Mouse (Mus musculus) forebrain, embryonic 11.5 days (tissue): Measurements from ENCODE around the gene Fam49a. TPM values are rescaled to one million over a fixed set of nuclear protein-coding genes. Genes with fewer than 3 reads are reported as not detected.

Experiments used
- ATAC-seq: fragments of 200-750 bp; cut with Nextera tagmentation; replicated peaks from 2 replicates; pipeline ENCODE4 v1.8.0; 2017; ENCODE audit warnings: moderate TSS enrichment; ENCODE audit not compliant: low FRiP score
- DNase-seq: peaks from one replicate; pipeline ENCODE4 v3.0.0-alpha.2; 2017; ENCODE audit warnings: low spot score
- H3K27ac ChIP-seq: fragments of 300-500 bp; sonication (generic); 2 replicates; pipeline ENCODE4 v1.5.1; 2014; ENCODE audit warnings: low read depth, low read length
- H3K27me3 ChIP-seq: fragments of 300-500 bp; sonication (generic); 2 replicates; pipeline ENCODE4 v1.6.1; 2014; ENCODE audit warnings: mild to moderate bottlenecking, low read length, mixed read lengths; ENCODE audit not compliant: control insufficient read depth, insufficient read depth
- H3K36me3 ChIP-seq: fragments of 300-500 bp; sonication (generic); 2 replicates; pipeline ENCODE4 v1.6.1; 2014; ENCODE audit warnings: mild to moderate bottlenecking, low read length, moderate library complexity, mixed read lengths; ENCODE audit not compliant: control insufficient read depth, insufficient read depth
- H3K4me1 ChIP-seq: fragments of 300-500 bp; sonication (generic); replicated peaks from 2 replicates; pipeline ENCODE4 v1.6.1; 2014; ENCODE audit warnings: low read length, mixed read lengths; ENCODE audit not compliant: control insufficient read depth, insufficient read depth
- H3K4me2 ChIP-seq: fragments of 300-500 bp; sonication (generic); 2 replicates; pipeline ENCODE4 v1.6.1; 2014; ENCODE audit warnings: low read depth, mild to moderate bottlenecking, low read length, moderate library complexity, mixed read lengths; ENCODE audit not compliant: severe bottlenecking
- H3K4me3 ChIP-seq: fragments of 300-500 bp; sonication (generic); 2 replicates; pipeline ENCODE4 v1.5.1; 2014; ENCODE audit warnings: low read depth, low read length
- H3K9ac ChIP-seq: fragments of 300-500 bp; sonication (generic); 2 replicates; pipeline ENCODE4 v1.6.1; 2014; ENCODE audit warnings: low read length
- H3K9me3 ChIP-seq: fragments of 300-500 bp; sonication (generic); 2 replicates; pipeline ENCODE4 v1.6.1; 2016; ENCODE audit warnings: low read length, mixed read lengths; ENCODE audit not compliant: control insufficient read depth
- WGBS: fragments of 180-500 bp; shearing (Covaris S2); extraction: QIAGEN DNeasy Blood & Tissue Kit; methylation state at CpG from one replicate; pipeline ENCODE4 v1.1.7; 2014; 5-methylcytosine and 5-hydroxymethylcytosine counted together
- polyA plus RNA-seq: library from polyadenylated mRNA; unstranded; fragments of >200 nt; fragmentation: Nextera tagmentation; extraction: Ambion mirVana; gene quantifications from 2 replicates; pipeline ENCODE4 v1.2.1, GENCODE M21; 2014

The Fam49a gene
- polyA plus RNA-seq, 1 experiment from 2014 or later = 10.7 TPM

DNA sequence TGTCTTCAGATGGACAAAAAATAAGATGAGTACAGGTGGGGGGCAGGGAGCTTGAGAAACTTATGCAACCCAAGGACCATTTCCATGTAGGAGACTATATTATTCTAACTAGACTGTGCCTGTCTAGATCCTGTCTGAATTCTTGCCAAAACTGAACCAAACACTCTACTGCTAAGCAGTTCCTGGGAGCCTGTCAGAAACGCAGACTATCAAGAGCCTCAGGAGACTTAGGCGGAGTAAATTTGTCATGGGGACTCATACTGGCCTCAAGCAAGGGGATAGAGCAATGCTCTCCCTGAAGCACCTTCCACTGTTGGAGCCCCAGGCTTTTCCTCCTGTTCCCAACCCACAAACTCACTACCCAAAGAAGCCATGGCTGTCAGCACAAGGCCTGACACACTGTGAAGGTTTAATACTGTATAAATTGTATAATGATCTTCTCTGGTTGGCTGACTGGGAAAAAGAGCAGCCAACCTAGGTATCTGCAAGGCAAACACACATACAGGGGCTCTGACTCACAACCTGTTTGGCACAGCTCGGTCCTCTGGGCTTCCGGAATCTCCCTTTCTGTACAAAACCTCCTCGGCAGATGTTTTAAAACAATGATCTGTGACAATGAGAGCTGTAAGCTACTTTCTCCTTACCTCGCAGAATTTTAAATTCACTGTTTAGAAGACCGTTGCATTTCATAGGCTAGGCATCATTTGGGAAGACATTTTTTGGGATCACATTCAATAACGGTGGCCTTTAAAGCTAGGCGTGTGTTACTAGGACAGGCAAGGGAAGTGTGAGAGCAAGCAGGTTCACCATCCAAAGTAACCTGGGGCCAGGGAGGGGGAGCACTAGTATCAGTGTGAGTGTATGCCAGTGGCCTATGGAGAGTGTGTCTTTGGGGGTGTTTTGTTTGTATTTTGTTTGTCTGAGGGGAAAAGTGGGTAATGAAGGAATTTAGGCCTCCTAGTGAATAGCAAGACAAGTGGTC, 669 bp upstream of the Fam49a start:
- no peak overlapping the region for H3K9ac ChIP-seq
- WGBS = 71% methylated on average over 9 of the region's 9 CpGs
- H3K4me3 ChIP-seq = peak overlapping the region; percentile 61
- ATAC-seq (peak; percentile 29), DNase-seq (no peak)
- no peaks in the 10 kb centered on the region for H3K9me3 ChIP-seq
- H3K4me2 ChIP-seq = peak overlapping the region; percentile 90; the same call in 1 of the 2 replicates
- peaks cover 5% of the 10 kb centered on the region; the same call in 1 of the 2 replicates for H3K4me1 ChIP-seq
- H3K27me3 ChIP-seq = no peaks in the 10 kb centered on the region; the same call in 1 of the 2 replicates
- no peak overlapping the region for H3K27ac ChIP-seq
- no peaks in the 10 kb centered on the region for H3K36me3 ChIP-seq

DNA sequence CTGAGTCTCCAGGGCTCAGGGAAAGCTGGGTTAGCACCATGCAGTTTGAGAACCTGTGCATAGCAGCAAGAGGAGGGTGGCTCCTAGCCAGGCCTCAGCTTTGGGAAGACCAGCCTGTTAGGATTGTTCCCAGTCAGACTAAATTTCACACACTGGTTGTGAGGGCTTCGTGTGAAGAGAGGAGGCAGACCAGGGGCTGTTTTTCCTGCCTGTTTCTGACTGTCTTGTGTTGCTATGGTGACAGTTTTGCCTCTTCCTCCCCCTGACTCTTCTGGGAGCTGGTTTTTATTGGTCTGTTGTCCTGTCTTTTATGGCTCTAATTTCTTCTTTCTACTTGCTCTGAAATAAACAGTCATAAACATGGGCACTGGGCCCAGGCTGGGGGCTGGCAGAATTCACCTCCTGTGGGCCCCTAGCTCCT, 1.4 kb downstream of the Fam49a start:
- no peaks in the 10 kb centered on the region; the same call in 1 of the 2 replicates for H3K27me3 ChIP-seq
- peaks cover 5% of the 10 kb centered on the region; the same call in 1 of the 2 replicates for H3K4me1 ChIP-seq
- no peak overlapping the region for H3K9ac ChIP-seq
- ATAC-seq = peak; percentile 14; the same call in 1 of the 2 replicates
- H3K27ac ChIP-seq = no peak overlapping the region
- no peaks in the 10 kb centered on the region for H3K9me3 ChIP-seq
- WGBS = 13% methylated on average over 1 of the region's 1 CpGs
- H3K36me3 ChIP-seq = no peaks in the 10 kb centered on the region
- H3K4me2 ChIP-seq = 0 out of 2 replicates have a peak overlapping the region, but pooled peaks have one; percentile 24
- H3K4me3 ChIP-seq = no peak overlapping the region
- DNase-seq = no peak

DNA sequence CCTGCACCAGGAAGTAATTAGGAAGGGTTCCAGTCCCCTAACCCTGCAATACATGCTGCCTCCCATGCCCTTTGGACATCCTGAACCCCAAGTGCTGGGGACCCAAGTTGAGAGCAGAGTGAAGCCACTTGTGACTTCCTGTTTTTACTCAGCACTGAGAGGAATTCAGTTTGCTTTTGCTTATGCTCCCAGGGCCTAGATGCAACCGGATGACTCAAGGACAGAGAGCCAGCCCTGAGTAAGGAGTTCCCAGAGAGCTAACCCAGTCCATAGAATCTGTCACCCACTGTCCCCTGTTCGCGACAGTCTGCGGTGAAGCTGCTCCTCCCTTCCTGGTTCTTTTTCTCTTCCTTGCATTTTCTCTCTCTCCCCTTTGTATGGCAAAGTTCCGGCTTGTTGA, 2.2 kb downstream of the Fam49a start:
- no peaks in the 10 kb centered on the region for H3K36me3 ChIP-seq
- no peak for ATAC-seq
- H3K27me3 ChIP-seq = no peaks in the 10 kb centered on the region; the same call in 1 of the 2 replicates
- peaks cover 5% of the 10 kb centered on the region; the same call in 1 of the 2 replicates for H3K4me1 ChIP-seq
- H3K27ac ChIP-seq = no peak overlapping the region
- DNase-seq = no peak
- no peak overlapping the region for H3K9ac ChIP-seq
- no peak overlapping the region for H3K4me3 ChIP-seq
- H3K9me3 ChIP-seq = no peaks in the 10 kb centered on the region
- 81% methylated on average over 5 of the region's 5 CpGs for WGBS
- H3K4me2 ChIP-seq = no peak overlapping the region

DNA sequence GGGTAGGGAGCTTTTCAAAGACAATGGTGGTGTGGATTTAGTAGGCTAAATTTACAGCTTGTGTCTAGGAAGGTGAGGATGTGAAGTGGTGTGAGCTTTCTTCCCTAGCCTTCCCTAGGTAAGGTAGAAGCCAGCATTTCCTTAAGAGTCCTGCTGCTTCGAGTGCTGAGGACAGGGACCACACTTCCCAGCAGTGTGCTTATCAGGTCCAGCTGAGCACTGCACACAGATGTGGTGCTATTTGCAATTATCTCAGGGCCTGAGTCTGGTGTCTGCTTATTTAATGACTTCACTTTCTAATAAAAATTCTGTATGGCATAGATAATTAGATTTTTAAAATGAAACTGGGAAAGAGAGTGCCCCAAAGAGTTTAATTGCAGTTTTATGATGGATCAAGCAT, 4.6 kb downstream of the Fam49a start:
- DNase-seq (no peak), ATAC-seq (no peak)
- WGBS = 82% methylated on average over 1 of the region's 1 CpGs
- Histone ChIP-seq H3K4me2 (no peak overlapping the region), H3K9me3 (no peaks in the 10 kb centered on the region), H3K36me3 (no peaks in the 10 kb centered on the region), H3K27me3 (no peaks in the 10 kb centered on the region; the same call in 1 of the 2 replicates), H3K27ac (no peak overlapping the region), H3K4me1 (peaks cover 5% of the 10 kb centered on the region; the same call in 1 of the 2 replicates), H3K4me3 (no peak overlapping the region), H3K9ac (no peak overlapping the region)

DNA sequence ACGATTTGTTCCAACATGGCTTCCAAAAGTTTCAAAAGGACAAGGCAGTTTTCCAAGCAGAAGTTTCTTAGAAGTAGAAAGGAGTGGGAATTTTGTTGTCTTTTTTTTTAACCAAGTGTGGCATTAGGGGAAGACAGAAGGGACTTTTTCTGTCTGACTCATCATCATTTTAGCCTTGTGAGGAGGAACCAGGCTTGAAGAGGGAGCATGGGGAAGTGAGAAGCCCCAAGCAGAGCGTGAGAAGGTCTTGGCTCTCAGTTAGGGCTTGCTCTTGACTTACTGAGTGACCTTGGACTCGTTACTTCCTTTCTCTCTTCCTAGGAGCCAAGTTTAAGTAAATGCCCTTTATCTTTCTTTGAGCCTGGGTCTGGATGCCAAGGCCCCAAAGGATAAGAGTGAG, 8.6 kb downstream of the Fam49a start:
- no peak overlapping the region for H3K4me3 ChIP-seq
- 81% methylated on average over 3 of the region's 3 CpGs for WGBS
- no peak overlapping the region for H3K4me2 ChIP-seq

DNA sequence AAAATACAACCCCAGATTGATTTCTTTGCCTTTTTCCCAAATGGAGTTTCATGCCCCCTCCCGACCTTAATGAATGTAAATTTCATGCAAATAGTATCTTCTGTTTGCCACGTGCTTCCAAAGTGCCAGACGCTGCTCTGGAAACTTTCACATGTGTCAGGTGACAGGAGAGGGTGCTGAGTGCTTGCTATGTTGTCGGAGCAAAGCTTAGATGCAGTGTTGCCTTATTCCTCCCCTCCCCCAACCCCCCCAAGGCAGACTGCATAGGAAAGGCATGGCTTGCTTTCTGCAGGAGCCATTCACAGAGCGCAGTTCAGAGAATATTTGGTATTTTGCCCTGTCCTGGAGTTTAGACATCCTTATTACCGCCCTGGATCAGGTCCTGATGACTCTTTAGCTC, 12.2 kb downstream of the Fam49a start:
- Histone ChIP-seq H3K36me3 (no peaks in the 10 kb centered on the region), H3K27me3 (no peaks in the 10 kb centered on the region), H3K9ac (no peak overlapping the region), H3K4me3 (no peak overlapping the region), H3K4me1 (no peaks in the 10 kb centered on the region), H3K4me2 (no peak overlapping the region), H3K27ac (no peak overlapping the region), H3K9me3 (no peaks in the 10 kb centered on the region)
- DNase-seq (no peak), ATAC-seq (peak; percentile 51; the same call in 1 of the 2 replicates)
- WGBS = 33% methylated on average over 6 of the region's 6 CpGs

More for the DNA sequence above, 8.6 kb downstream of the Fam49a start:
- ATAC-seq = no peak
- Histone ChIP-seq H3K27me3 (no peaks in the 10 kb centered on the region), H3K9ac (no peak overlapping the region), H3K27ac (no peak overlapping the region), H3K9me3 (no peaks in the 10 kb centered on the region), H3K4me1 (no peaks in the 10 kb centered on the region), H3K36me3 (no peaks in the 10 kb centered on the region)
- no peak for DNase-seq

DNA sequence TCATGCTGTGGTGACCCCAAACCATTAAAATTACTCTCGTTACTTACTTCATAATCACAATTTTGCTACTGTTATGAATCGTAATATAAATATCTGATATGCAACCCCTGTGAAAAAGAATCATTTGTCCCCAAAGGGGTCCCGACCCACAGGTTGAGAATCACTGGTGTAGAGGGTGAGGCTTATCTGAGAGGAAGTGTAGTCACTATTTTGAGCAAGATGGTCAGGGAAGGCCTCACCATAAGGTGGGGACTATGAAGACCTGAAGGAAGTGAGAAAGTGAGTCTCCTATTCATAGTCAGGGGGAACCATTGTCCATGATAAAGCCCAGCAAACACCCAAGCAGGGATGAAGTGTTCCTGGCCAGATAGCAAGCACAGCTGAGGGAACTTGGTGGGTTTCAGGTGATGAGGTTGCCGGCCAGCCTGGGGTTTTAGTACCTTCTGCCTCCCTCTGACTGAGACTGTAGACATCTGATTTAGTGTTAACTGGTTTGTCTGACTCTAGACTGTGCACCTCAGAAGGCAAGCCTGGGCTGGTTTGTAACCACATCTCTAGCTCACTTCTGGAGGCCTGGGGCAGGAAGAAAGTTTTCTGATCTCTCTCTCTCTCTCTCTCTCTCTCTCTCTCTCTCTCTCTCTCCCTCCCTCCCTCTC, 13.3 kb downstream of the Fam49a start:
- Histone ChIP-seq H3K27me3 (no peaks in the 10 kb centered on the region), H3K4me2 (no peak overlapping the region), H3K4me3 (no peak overlapping the region), H3K9ac (no peak overlapping the region), H3K27ac (no peak overlapping the region), H3K4me1 (no peaks in the 10 kb centered on the region), H3K9me3 (no peaks in the 10 kb centered on the region), H3K36me3 (no peaks in the 10 kb centered on the region)
- 84% methylated on average over 4 of the region's 4 CpGs for WGBS
- DNase-seq (no peak), ATAC-seq (no peak)

DNA sequence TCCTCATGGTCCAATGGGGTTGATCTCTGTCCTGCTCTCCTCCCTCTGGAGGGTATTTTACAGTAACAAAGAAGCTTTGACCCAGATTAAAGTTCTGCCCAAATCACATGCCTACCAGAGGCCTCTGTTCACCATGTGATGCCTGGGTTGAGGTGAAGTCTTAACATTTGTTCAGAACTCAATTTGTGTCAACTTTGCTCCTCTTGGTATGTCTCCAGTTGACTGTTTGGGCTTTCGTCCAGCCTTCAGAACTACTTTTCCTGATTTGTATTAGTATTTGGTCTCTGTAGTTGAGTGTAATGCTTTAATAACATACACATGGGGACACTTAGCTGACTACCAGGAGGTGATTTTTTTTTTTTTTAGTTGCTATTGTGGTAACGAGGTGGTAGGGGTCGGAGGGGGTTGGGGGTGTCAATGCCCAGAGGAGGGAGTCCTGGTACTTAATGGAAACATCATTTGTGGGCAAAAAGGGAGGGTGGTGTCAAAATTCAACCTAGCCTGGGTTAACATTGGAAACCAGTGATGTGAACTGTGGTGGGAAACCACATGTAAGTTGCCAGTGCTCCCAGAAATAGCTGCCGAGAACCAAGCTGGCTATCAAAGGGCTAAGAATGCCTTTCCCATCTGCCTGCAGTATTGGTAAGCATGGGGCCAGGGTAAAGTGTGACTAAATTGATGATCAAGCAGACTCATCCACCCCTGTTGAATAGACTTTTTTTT, 16.0 kb downstream of the Fam49a start:
- Histone ChIP-seq H3K4me2 (no peak overlapping the region), H3K9ac (no peak overlapping the region), H3K9me3 (no peaks in the 10 kb centered on the region), H3K4me3 (no peak overlapping the region), H3K4me1 (no peaks in the 10 kb centered on the region), H3K27me3 (no peaks in the 10 kb centered on the region), H3K27ac (no peak overlapping the region), H3K36me3 (no peaks in the 10 kb centered on the region)
- no peak for DNase-seq
- 75% methylated on average over 4 of the region's 4 CpGs for WGBS
- ATAC-seq = no peak
